Mouse (Mus musculus) gastrocnemius, adult 2 months (tissue): ENCODE data around the gene Tnip1. TPM values are rescaled to one million over a fixed set of nuclear protein-coding genes. Genes with fewer than 3 reads are reported as not detected.

Experiments
- DNase-seq: peaks from one replicate; pipeline ENCODE4 v3.0.0; 2022
- H3K27ac ChIP-seq: fragments of 200-600 bp; 2 replicates; pipeline ENCODE4 v1.8.1; 2022; ENCODE audit warnings: mild to moderate bottlenecking
- H3K4me3 ChIP-seq: fragments of 200-600 bp; 2 replicates; pipeline ENCODE4 v1.8.1; 2022; ENCODE audit warnings: mild to moderate bottlenecking, moderate library complexity
- CTCF ChIP-seq: fragments of 200-600 bp; IDR thresholded peaks from 2 replicates; pipeline ENCODE4 v1.8.1; 2022; ENCODE audit warnings: antibody characterized with exemption, mild to moderate bottlenecking, moderate library complexity
- intact Hi-C: fragments of 180-260 bp; cut with DNase I; formaldehyde crosslinking; loops from one replicate; pipeline ENCODE4 v1.15.1; 2025
- total RNA-seq, 2 experiments: library from RNA; stranded (reverse); gene quantifications; 2 replicates each; pipeline ENCODE4 v1.2.3; 2021

Tnip1 gene
- total RNA-seq, 2 experiments from 2014 or later = 29.8 to 31.7 TPM

DNA sequence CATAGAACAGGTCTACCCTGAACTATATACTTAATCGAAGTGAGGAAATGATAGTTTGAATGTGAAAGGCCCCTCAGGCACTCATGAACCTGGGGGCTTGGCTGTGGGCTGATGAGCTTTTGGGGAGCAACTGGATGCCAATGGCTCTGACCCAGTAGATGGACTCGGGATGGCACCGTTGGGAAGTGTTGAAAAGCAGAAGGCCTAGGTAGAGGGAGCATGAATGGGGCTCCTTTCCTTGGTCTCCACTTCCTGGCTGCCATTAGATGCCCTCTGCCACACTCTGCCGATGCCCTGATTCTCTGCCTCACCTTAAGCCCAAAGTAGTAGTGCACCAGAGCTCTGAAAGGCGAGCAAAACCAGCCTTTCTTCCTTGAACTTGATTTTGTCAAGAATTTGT is 86.7 kb downstream of the Tnip1 start:
- no peak overlapping the region for H3K27ac ChIP-seq
- intact Hi-C loops = loop anchor here (10.0 kb wide), 1 partner anchor 199 kb away; the partner anchor contains the start of gene Ccdc69
- no peak overlapping the region for H3K4me3 ChIP-seq
- TF ChIP-seq CTCF = no peak
- no peak for DNase-seq

DNA sequence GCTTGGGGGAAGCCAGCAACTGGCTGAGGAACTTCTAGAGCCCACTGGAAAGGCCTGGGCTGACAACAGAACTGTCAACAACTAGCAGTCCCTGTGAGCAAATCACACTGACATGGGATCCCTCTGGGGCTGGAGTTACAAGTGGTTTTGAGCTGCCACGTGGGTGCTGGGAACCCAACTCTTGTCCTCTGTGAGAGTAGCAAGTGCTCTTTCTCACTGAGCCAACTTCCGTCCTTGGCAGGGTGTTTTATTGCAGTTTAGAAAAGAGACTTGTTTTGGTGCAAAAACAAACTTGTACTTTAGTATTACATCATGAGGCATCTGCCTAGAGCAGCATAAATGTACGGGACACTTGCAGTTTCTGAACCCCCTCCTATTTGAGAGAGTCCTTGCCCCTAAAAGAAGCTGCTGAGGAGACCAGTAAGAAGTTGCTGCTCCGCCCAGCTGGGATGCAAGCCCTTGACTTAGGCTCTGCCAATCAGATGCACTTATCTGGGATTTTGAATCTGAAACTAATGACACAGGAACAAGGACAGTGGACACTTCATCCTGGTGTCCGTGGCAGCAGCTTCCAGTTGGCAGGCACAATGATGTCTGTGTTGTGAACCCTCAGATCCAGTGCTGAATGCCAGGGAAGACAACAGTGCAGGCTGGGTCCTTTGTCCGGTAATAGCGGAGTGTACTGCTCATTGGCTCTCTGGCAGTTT is 90.7 kb downstream of the Tnip1 start:
- Histone ChIP-seq H3K27ac (peak overlapping the region; percentile 0; the same call in 1 of the 2 replicates), H3K4me3 (no peak overlapping the region)
- intact Hi-C loops = loop anchor here (10.0 kb wide), 1 partner anchor 203 kb away; the partner anchor contains the start of gene Ccdc69
- no peak for TF ChIP-seq CTCF
- peak; percentile 37 for DNase-seq

DNA sequence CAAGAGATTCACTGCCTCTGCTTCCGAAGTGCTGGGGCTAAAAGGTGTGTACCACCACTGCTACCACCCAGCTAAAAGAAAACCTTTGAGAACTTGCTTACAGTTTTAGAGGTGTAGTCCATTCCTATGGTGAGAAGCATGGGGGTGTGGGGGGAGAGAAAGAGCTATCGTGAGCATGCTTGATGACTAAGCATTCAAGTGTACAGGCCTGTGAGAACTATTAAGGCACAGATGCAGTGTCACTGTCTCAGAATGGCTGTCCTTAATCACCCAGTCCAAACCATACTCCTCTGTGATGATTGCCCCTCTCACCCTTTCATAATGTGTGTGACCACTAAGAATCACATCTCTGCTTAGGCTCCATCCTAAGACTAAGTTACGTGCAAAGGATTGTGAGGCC is 93.4 kb downstream of the Tnip1 start:
- no peak for DNase-seq
- no peak overlapping the region for H3K4me3 ChIP-seq
- H3K27ac ChIP-seq = no peak overlapping the region
- intact Hi-C loops = no loop called here
- TF ChIP-seq CTCF = no peak

DNA sequence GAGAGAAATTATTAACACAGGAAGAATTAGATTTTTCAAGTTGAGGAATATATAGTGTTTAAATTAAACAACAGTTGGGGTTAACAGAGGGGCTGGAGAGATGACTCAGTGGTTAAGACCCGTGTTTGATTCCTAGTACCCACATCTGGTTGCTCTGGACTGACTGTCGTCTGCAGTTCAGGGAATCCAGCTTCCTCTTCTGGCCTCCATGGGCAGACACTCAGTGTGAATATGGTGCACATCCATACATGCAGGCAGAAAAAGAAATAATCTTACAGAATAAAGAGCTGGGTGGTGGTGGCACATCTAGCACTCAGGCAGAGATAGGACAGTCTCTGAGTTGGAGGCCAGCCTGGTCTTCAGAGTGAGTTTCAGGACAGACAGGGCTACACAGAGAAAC is 94.3 kb downstream of the Tnip1 start:
- no peak for TF ChIP-seq CTCF
- H3K27ac ChIP-seq = no peak overlapping the region
- H3K4me3 ChIP-seq = no peak overlapping the region
- no peak for DNase-seq
- intact Hi-C loops = no loop called here

DNA sequence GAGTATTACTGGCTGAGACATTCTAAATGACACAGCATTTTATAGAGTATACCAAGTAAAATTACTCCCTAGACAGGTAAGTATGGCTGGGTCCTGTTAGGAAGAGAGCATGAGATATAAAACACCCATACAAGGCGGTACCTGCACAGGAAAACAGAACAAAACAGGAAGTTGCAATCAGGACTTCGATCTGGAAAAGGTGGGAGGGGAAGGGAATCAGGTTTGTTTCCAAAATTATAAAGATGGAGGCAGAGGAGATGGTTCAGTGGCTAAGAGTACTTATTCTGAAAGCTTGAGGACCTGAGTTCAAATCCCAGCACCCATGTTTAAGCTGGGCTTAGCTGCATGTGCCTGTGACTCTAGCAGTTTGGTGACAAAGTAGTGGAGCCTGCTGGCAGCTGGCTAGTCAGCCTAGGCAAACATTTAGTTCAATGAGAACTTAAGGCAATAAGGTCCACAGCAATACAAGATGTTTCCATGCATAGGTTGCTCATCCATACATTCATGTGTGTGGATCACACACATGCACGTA is 94.7 kb downstream of the Tnip1 start:
- Histone ChIP-seq H3K4me3 (no peak overlapping the region; the same call in 1 of the 2 replicates), H3K27ac (0 out of 2 replicates have a peak overlapping the region, but pooled peaks have one; percentile 4)
- intact Hi-C loops = no loop called here
- no peak for TF ChIP-seq CTCF
- DNase-seq = no peak

DNA sequence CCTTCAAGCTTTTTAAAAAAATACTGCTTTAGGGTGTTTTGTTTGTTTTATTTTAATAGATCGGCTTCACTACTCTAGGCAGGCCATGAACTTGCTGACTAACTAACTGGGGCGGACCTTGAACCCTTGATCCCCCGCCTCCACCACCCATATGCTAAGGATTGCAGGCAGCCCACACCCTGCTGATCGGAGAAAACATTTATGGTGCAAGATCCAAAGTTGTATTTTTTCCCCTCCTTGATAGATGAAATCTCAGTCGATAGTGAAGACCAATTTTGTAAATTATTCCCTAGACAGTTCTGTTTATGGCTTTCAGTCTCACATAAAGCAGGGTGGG is 95.7 kb downstream of the Tnip1 start:
- H3K4me3 ChIP-seq = peak overlapping the region; percentile 96
- no peak for DNase-seq
- peak overlapping the region; percentile 94 for H3K27ac ChIP-seq
- intact Hi-C loops = no loop called here
- TF ChIP-seq CTCF = no peak

DNA sequence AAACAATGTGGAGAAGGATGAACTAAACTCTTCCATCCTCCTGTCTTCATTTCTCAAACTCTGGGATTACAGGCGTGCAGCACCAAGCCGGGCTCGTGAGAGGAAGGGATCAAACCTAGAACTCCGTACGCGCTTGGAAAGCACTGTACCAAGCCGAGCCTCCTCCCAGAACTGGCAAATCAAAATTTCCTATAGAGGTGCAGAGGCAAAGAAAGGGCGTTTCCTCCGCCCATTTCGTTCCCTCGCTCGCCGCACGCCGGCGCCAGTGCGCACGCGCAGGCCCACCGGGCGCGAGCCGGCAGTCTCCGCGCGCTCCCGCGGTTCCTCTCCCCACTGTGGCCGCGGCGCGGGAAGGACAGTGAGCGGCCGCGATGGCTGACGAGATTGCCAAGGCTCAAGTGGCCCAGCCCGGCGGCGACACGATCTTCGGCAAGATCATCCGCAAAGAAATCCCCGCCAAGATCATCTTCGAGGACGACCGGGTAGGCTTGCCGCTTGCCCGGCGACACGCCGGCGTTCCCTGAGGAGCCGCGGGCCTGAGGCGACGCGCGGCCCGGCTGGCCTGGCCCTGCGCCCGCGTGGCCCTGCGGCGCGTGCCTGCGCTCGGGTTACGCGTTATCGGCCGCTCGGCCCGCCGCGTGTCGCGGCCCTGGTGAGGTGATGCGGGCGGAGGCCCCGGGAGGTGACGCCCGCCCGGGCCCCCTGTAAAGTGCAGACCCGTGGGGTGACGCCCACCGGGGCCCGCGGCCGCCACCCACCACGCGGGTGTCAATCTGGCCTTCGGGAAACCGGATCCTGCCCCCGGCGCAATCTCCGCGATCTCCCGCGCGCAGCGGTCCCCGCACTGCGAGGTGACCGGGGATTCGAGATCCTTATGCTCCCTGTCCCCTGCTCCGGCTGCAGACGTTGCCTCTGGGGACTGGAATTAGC is 96.3 kb downstream of the Tnip1 start, which contains the start of gene Hint1:
Hint1 (plus strand) TSS at position 265 of the 930 bp plus-strand sequence.
- Histone ChIP-seq H3K4me3 (peak within 1 kb of the TSS; percentile 96), H3K27ac (peak within 1 kb of the TSS; percentile 94)
- 0 out of 2 replicates have a peak, but pooled peaks have one; percentile 7 for TF ChIP-seq CTCF
- intact Hi-C loops = no loop called here
- DNase-seq = peak; percentile 95

DNA sequence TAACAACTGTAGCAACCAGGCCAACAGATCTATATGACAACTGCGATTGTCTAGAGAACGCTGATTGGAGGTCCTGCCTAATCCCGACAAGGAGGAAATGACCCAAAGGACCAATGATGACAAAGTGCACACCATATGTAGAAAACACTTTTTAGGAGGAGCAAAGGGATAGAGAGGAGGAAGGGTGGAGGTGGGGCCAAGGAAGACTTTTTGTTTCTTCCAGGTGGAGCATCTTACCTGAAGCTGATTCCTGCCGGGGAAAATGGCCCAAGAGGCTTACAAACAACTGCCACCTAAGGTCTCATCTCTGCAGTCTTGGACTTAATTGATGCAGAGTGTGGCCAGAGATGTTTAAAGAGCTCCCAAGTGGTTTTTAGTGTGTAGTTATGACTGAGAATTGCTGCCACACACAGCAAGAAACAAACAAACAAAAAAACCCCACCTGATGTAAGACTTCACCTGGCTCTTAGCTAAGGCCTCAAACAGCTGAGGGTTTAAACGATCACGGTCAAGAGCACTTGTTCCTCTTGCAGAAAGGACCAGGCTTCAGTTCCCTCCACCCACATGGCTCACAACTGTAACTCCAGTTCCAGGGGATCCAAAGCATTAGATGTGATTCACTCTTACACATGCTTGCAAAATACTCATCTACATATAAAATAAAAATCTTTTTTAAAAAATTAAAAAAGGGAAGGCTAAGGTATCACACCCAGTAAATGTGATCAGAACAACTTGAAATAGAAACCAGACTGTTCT is 97.2 kb downstream of the Tnip1 start:
- DNase-seq = no peak
- intact Hi-C loops = no loop called here
- TF ChIP-seq CTCF = no peak
- Histone ChIP-seq H3K27ac (peak overlapping the region; percentile 94), H3K4me3 (peak overlapping the region; percentile 96)

DNA sequence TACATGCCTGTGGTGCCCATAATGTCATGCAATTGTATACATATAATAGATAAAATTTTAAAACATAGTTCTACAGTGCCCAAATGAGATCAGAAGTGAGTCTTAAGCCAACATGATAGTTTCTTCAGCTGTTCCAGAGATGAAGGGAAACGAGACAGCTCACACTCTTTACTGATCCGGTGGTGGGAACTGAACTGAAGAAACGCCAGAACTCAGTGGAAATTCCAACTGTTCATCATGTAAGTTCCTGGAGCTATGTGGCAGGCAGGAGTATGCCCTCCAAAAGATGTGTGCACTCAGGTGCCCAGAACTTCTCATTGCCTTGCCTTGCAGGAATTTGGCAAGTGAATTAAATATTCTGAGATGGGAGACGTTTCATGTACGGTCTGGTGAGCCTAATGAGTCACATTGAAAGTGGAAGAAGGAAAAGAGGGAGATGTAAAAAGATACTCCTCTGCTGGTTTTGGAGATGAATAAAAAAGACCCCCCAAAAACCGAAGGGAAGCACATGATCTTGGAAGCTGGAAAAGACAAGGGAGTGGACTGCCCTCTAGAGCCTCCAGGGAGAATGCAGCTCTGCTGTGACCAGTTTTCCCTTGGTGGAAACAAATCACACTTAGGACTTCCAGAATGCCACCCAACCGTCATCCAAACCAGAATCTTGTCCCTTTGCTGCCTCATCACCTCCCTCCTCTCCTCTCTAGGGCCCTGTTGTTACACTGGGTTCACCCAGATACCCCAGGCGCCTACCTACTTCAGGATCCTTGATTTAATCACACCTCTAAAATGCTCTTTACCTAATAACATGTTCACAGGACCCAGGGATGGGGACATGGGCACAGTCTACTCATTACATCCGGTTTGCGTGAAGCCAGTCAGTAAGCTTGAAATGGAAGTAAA is 99.8 kb downstream of the Tnip1 start:
- intact Hi-C loops = no loop called here
- DNase-seq = peak; percentile 59
- H3K4me3 ChIP-seq = peak overlapping the region; percentile 53
- 0 out of 2 replicates have a peak overlapping the region, but pooled peaks have one; percentile 29 for H3K27ac ChIP-seq
- TF ChIP-seq CTCF = peak; percentile 90

DNA sequence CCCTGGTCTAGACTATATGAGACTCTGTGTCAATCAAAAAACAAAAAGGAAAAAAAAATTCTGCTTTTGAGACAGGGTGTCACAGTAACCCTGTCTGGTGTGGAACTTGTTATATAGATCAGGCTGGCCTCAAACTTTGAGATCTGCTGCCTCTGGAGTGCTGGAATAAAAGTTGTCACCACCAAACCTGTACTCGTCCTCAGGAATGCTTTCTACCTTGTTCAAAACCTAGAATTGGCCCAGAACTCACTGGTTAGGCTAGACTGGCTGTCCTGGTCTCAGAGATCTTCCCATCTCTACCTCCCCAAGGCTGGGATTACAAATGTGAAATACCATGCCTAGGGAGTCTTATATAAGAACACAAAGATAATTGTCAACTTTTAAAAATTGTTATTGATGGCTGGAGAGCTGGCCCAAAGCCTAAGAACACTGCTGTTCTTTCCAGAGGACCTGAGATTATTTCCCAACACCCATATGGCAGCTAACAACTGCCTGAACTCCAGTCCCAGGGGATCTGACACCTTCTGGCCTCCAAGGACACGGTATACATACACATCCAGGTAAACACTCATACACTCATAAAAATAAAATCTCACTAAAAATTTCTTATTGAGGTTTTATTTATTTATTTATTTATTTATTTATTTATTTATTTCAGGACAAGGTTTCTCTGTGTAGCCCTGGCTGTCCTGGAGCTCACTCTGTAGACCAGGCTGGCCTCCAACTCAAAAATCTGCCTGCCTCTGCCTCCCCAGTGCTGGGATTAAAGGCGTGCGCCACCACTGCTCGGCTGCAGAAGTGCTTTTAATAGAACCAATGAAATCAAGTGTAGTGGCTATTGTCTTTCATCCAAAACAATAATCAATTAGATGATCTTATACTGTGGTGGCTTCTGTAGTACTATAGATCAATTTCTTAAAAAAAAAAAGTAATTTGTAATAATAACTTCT is 101.0 kb downstream of the Tnip1 start:
- DNase-seq = no peak
- Histone ChIP-seq H3K27ac (peak overlapping the region; percentile 96; the same call in 1 of the 2 replicates), H3K4me3 (peak overlapping the region; percentile 82)
- TF ChIP-seq CTCF = no peak
- intact Hi-C loops = loop anchor here (2.0 kb wide), 1 partner anchor 75 kb away; the partner anchor contains the start of gene Cdc42se2

Other genes starting within 250 kb of the Tnip1 start
- gene Cdc42se2, start 175.2 kb downstream of the Tnip1 start, total RNA-seq = 10 to 100 TPM; 14.4 to 19.6 TPM
- gene Lyrm7, start 102.0 kb downstream of the Tnip1 start, total RNA-seq = 10 to 100 TPM; 18.7 to 30.6 TPM
- gene Hint1, start 96.5 kb downstream of the Tnip1 start, total RNA-seq = 100 to 1,000 TPM; 186 to 220 TPM
- gene Gpx3, start 60.5 kb downstream of the Tnip1 start, total RNA-seq = 100 to 1,000 TPM in 1 of 2 experiments, 10 to 100 TPM in 1; 46.5 to 139 TPM
- gene Anxa6, start 70.5 kb upstream of the Tnip1 start, total RNA-seq = 100 to 1,000 TPM; 166 to 187 TPM
- 1 to 10 TPM; 3.6 to 3.9 TPM for gene Ccdc69, start 115.2 kb upstream of the Tnip1 start, total RNA-seq
- gene Gm2a, start 135.2 kb upstream of the Tnip1 start, total RNA-seq = 1 to 10 TPM; 6.5 to 6.7 TPM
- gene Slc36a3, start 188.8 kb upstream of the Tnip1 start, total RNA-seq = not detected
- under 1 TPM; 0.15 to 0.61 TPM for gene Slc36a2, start 222.2 kb upstream of the Tnip1 start, total RNA-seq
- gene Slc36a1, start 241.4 kb upstream of the Tnip1 start, total RNA-seq = 1 to 10 TPM; 6.2 TPM